Mouse (Mus musculus) small intestine, adult 2 months (tissue): ENCODE data around the gene Ebf1. TPM values are rescaled to one million over a fixed set of nuclear protein-coding genes. Genes with fewer than 3 reads are reported as not detected.

ENCODE experiments used
- H3K27ac ChIP-seq: fragments of 200-500 bp; 2 replicates; pipeline ENCODE4 v1.5.1; 2012; ENCODE audit warnings: low read depth, low read length, control low read depth, inconsistent platforms; ENCODE audit not compliant: insufficient read depth
- H3K27me3 ChIP-seq: fragments of 200-500 bp; 2 replicates; pipeline ENCODE4 v1.6.1; 2012; ENCODE audit warnings: mild to moderate bottlenecking, moderate library complexity, low read length, inconsistent platforms; ENCODE audit not compliant: control insufficient read depth, insufficient read depth
- H3K36me3 ChIP-seq: fragments of 200-500 bp; 2 replicates; pipeline ENCODE4 v1.6.1; 2012; ENCODE audit warnings: mild to moderate bottlenecking, low read length, control low read depth, inconsistent platforms; ENCODE audit not compliant: control insufficient read depth, insufficient read depth
- H3K4me1 ChIP-seq: fragments of 200-500 bp; 2 replicates; pipeline ENCODE4 v1.6.1; 2012; ENCODE audit warnings: low read length, inconsistent platforms, mixed read lengths; ENCODE audit not compliant: control insufficient read depth, insufficient read depth, insufficient read length
- H3K4me3 ChIP-seq: fragments of 200-500 bp; 2 replicates; pipeline ENCODE4 v1.5.1; 2012; ENCODE audit warnings: low read depth, mild to moderate bottlenecking, control low read depth, inconsistent platforms, low read length, moderate library complexity
- CTCF ChIP-seq: fragments of 200-500 bp; IDR thresholded peaks from 2 replicates; pipeline ENCODE4 v1.5.1; 2012; ENCODE audit warnings: low read depth, mild to moderate bottlenecking, control low read depth, inconsistent platforms, low read length, moderate library complexity, mixed read lengths; ENCODE audit not compliant: insufficient replicate concordance, insufficient read length; ENCODE audit errors: extremely low read depth
- POLR2A ChIP-seq: fragments of 200-500 bp; IDR thresholded peaks from 2 replicates; pipeline ENCODE4 v1.6.1; 2012; ENCODE audit warnings: low read depth, mild to moderate bottlenecking, control low read depth, inconsistent platforms, low read length, moderate library complexity
- WGBS: fragments of 180-500 bp; shearing (Covaris S2); methylation state at CpG from one replicate; pipeline ENCODE4 v1.1.7; 2018; 5-methylcytosine and 5-hydroxymethylcytosine counted together
- polyA plus RNA-seq: library from polyadenylated mRNA; depleted of rRNA; stranded (reverse); fragments of >200 nt; gene quantifications from 2 replicates; pipeline ENCODE4 v1.2.3, GENCODE M21; 2012

Gene Ebf1
- polyA plus RNA-seq, 1 experiment, result 2.5 TPM

- no peaks in the 10 kb centered on the region for H3K4me1 ChIP-seq
- 75% methylated on average over 14 of the region's 14 CpGs for WGBS
- H3K27me3 ChIP-seq, result no peaks in the 10 kb centered on the region
- TF ChIP-seq CTCF, result no peak
- no peak for TF ChIP-seq POLR2A
- H3K4me3 ChIP-seq, result no peak overlapping the region
- no peak overlapping the region for H3K27ac ChIP-seq
- no peaks in the 10 kb centered on the region for H3K36me3 ChIP-seq
These were observed 167.3 kb downstream of the Ebf1 start for GRCm38 (mm10) chr11:44784255-44785029.

DNA sequence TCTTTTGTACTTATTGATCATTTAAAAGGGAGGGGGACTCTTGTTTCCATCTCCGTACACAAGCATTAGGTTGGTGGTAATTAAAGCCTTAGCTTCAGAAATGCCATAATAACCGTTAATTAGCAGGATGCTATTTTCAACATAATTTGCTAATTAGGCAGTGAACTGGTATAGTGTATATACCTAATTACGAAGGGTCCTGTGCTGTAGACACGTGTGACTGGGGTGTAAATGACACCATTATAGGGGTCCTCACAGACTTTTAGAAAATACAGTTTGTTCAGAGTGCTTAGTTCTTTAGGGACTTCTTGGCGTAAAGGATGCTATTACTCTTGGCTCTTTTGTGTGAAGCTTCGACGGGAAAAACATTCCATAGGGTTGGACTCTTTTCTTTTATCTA lies 167.9 kb downstream of the Ebf1 start:
- Histone ChIP-seq H3K4me3 (no peak overlapping the region), H3K36me3 (no peaks in the 10 kb centered on the region), H3K4me1 (no peaks in the 10 kb centered on the region), H3K27ac (no peak overlapping the region), H3K27me3 (no peaks in the 10 kb centered on the region)
- WGBS, result 67% methylated on average over 7 of the region's 7 CpGs
- no peak for TF ChIP-seq POLR2A
- no peak for TF ChIP-seq CTCF

GRCm38 (mm10) chr11:44785479-44785878 lies 168.4 kb downstream of the Ebf1 start:
- no peak for TF ChIP-seq CTCF
- WGBS, result 66% methylated on average over 5 of the region's 5 CpGs

GRCm38 (mm10) chr11:44788003-44788402 lies 170.9 kb downstream of the Ebf1 start:
- TF ChIP-seq POLR2A (no peak), CTCF (no peak)
- H3K27ac ChIP-seq, result no peak overlapping the region
- H3K4me1 ChIP-seq, result no peaks in the 10 kb centered on the region
- no peaks in the 10 kb centered on the region for H3K27me3 ChIP-seq
- 88% methylated on average over 1 of the region's 1 CpGs for WGBS
- H3K4me3 ChIP-seq, result no peak overlapping the region
- no peaks in the 10 kb centered on the region for H3K36me3 ChIP-seq

More at GRCm38 (mm10) chr11:44785479-44785878, 168.4 kb downstream of the Ebf1 start:
- no peaks in the 10 kb centered on the region for H3K36me3 ChIP-seq
- no peak overlapping the region for H3K27ac ChIP-seq
- no peaks in the 10 kb centered on the region for H3K4me1 ChIP-seq
- no peak overlapping the region for H3K4me3 ChIP-seq
- no peaks in the 10 kb centered on the region for H3K27me3 ChIP-seq

DNA sequence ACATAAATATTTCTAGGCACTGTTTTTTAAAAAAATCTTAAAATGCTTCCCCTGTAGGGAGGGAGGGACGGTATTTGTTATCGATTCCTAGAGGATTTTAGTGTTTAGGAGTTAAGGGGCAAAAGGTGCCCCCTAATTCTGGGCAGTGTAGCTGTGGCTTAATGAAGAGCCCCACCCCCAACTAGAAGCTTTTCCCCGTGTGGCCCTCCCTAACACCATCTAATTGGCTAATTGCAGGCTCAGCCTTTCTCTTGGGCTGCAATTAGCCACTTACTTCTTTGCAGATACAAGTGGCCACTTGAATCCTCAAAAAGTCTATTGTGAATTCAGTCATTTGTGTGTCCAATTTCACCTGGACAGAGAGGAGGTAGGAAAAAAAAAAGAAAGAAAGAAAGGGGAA lies 175.7 kb downstream of the Ebf1 start:
- TF ChIP-seq POLR2A (no peak), CTCF (no peak)
- no peaks in the 10 kb centered on the region for H3K27me3 ChIP-seq
- no peaks in the 10 kb centered on the region for H3K36me3 ChIP-seq
- H3K4me1 ChIP-seq, result no peaks in the 10 kb centered on the region
- WGBS, result 37% methylated on average over 3 of the region's 3 CpGs
- H3K4me3 ChIP-seq, result no peak overlapping the region
- no peak overlapping the region for H3K27ac ChIP-seq

GRCm38 (mm10) chr11:44794883-44795282 lies 177.8 kb downstream of the Ebf1 start:
- Histone ChIP-seq H3K36me3 (no peaks in the 10 kb centered on the region), H3K27ac (no peak overlapping the region), H3K4me3 (no peak overlapping the region), H3K4me1 (no peaks in the 10 kb centered on the region), H3K27me3 (no peaks in the 10 kb centered on the region)
- 85% methylated on average over 4 of the region's 4 CpGs for WGBS
- TF ChIP-seq POLR2A (no peak), CTCF (no peak)

GRCm38 (mm10) chr11:44795767-44796166 lies 178.7 kb downstream of the Ebf1 start:
- Histone ChIP-seq H3K27me3 (no peaks in the 10 kb centered on the region), H3K27ac (no peak overlapping the region), H3K36me3 (no peaks in the 10 kb centered on the region), H3K4me3 (no peak overlapping the region), H3K4me1 (no peaks in the 10 kb centered on the region)
- TF ChIP-seq CTCF, result no peak
- TF ChIP-seq POLR2A, result no peak
- WGBS, result 63% methylated on average over 3 of the region's 3 CpGs
